Mouse (Mus musculus) brain, embryonic 14.5 days (tissue): ENCODE measurements around the gene Sptb. TPM values are rescaled to one million over a fixed set of nuclear protein-coding genes. Genes with fewer than 3 reads are reported as not detected.

ENCODE experiments used
- DNase-seq: peaks from one replicate; pipeline ENCODE4 v3.0.0-alpha.2; 2011; ENCODE audit warnings: low read depth
- CTCF ChIP-seq: fragments of 200-500 bp; IDR thresholded peaks from 2 replicates; pipeline ENCODE4 v1.5.1; 2012; ENCODE audit warnings: inconsistent platforms, mild to moderate bottlenecking, moderate library complexity, borderline replicate concordance; ENCODE audit not compliant: insufficient read depth, insufficient read length; ENCODE audit errors: extremely low read depth
- POLR2A ChIP-seq: fragments of 200-500 bp; IDR thresholded peaks from 2 replicates; pipeline ENCODE4 v1.6.1; 2012; ENCODE audit warnings: mild to moderate bottlenecking, inconsistent platforms, borderline replicate concordance; ENCODE audit not compliant: poor library complexity, insufficient read depth, insufficient read length, severe bottlenecking; ENCODE audit errors: extremely low read depth
- polyA plus RNA-seq: library from polyadenylated mRNA; depleted of rRNA; stranded (reverse); fragments of >200 nt; gene quantifications from 2 replicates; pipeline ENCODE4 v1.2.3, GENCODE M21; 2012

Sptb gene
- polyA plus RNA-seq, 1 experiment: 8.4 TPM

- TF ChIP-seq POLR2A (no peak), CTCF (no peak)
- no peak for DNase-seq
Observed at GRCm38 (mm10) chr12:76582139-76582538, 128.2 kb downstream of the Sptb start.

- TF ChIP-seq CTCF (no peak), POLR2A (no peak)
- DNase-seq: no peak
Observed at GRCm38 (mm10) chr12:76579806-76580205, 130.5 kb downstream of the Sptb start.

- DNase-seq: no peak
- TF ChIP-seq CTCF: no peak
- no peak for TF ChIP-seq POLR2A
Observed at GRCm38 (mm10) chr12:76578465-76578864, 131.9 kb downstream of the Sptb start.

GRCm38 (mm10) chr12:76577858-76578257, 132.5 kb downstream of the Sptb start:
- TF ChIP-seq POLR2A (no peak), CTCF (no peak)
- no peak for DNase-seq

- no peak for DNase-seq
- TF ChIP-seq CTCF (no peak), POLR2A (no peak)
Observed at GRCm38 (mm10) chr12:76576806-76577205, 133.5 kb downstream of the Sptb start.

- TF ChIP-seq POLR2A (no peak), CTCF (no peak)
- no peak for DNase-seq
Observed at GRCm38 (mm10) chr12:76576061-76576460, 134.3 kb downstream of the Sptb start.

- no peak for TF ChIP-seq POLR2A
- TF ChIP-seq CTCF: no peak
- no peak for DNase-seq
Observed at GRCm38 (mm10) chr12:76574815-76575214, 135.5 kb downstream of the Sptb start.

GRCm38 (mm10) chr12:76573381-76573780, 137.0 kb downstream of the Sptb start:
- DNase-seq: no peak
- TF ChIP-seq POLR2A (no peak), CTCF (no peak)

- DNase-seq: no peak
- TF ChIP-seq POLR2A (no peak), CTCF (no peak)
Observed at GRCm38 (mm10) chr12:76572261-76573251, 137.8 kb downstream of the Sptb start.

- TF ChIP-seq CTCF (no peak), POLR2A (no peak)
- DNase-seq: no peak
Observed at GRCm38 (mm10) chr12:76571266-76571665, 139.1 kb downstream of the Sptb start.

GRCm38 (mm10) chr12:76570221-76570940, 140.0 kb downstream of the Sptb start:
- no peak for DNase-seq
- TF ChIP-seq CTCF: no peak
- no peak for TF ChIP-seq POLR2A

GRCm38 (mm10) chr12:76566284-76566683, 144.1 kb downstream of the Sptb start:
- no peak for DNase-seq
- TF ChIP-seq CTCF (no peak), POLR2A (no peak)

- DNase-seq: no peak
- TF ChIP-seq POLR2A (no peak), CTCF (no peak)
Observed at GRCm38 (mm10) chr12:76562196-76562595, 148.2 kb downstream of the Sptb start.
